Mouse (Mus musculus): ENCODE data around the gene Chrng.

- TF ChIP-seq CTCF (IDR thresholded peaks at IDR 0.05; ENCODE audit: low read depth) (no peak), EP300 (optimal IDR thresholded peaks at IDR 0.05) (no peak)
Measured at GRCm38 (mm10) chr1:87239056-87239455, 34.6 kb downstream of the Chrng start.
